Mouse (Mus musculus): ENCODE data around the gene Agap3.

The Agap3 gene

GRCm38 (mm10) chr5:24474723-24475261 is 22.8 kb downstream of the Agap3 start:
- no peak for DNase-seq (ENCODE audit: low spot score)

- no peak for DNase-seq (ENCODE audit: low spot score)
Measured at GRCm38 (mm10) chr5:24475476-24476241, 23.7 kb downstream of the Agap3 start.

- no peak for DNase-seq (ENCODE audit: low spot score)
Measured at GRCm38 (mm10) chr5:24477909-24478308, 25.9 kb downstream of the Agap3 start.

- no peak for DNase-seq (ENCODE audit: low spot score)
Measured at GRCm38 (mm10) chr5:24481647-24482046, 29.7 kb downstream of the Agap3 start.

- no peak for DNase-seq (ENCODE audit: low spot score)
Measured at GRCm38 (mm10) chr5:24482247-24483079, 30.5 kb downstream of the Agap3 start.

- DNase-seq (ENCODE audit: low spot score), result no peak
Measured at GRCm38 (mm10) chr5:24483326-24483725, 31.3 kb downstream of the Agap3 start.

- DNase-seq (ENCODE audit: low spot score), result no peak
Measured at GRCm38 (mm10) chr5:24484963-24485362, 33.0 kb downstream of the Agap3 start.

DNA sequence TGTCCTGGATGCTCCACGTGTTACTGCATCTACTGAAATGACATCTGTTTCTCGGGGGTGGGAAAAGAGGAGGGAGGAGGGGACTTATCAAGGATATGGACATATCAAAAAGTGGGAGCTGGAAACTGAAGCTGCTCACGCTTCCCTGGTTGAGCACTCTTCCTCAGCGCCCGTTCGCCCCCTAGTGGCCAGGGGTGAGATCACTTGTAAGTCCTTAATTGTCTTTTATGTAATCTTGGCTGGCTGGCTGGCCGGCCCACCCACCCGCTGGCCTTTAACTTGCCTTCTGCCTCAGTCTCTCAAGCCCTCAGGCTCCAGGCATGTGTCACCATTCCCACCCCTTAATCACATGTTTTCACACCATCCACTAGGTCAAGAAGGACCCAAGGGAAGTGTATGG is 34.1 kb downstream of the Agap3 start:
- peak; percentile 63 for DNase-seq (ENCODE audit: low spot score)

DNA sequence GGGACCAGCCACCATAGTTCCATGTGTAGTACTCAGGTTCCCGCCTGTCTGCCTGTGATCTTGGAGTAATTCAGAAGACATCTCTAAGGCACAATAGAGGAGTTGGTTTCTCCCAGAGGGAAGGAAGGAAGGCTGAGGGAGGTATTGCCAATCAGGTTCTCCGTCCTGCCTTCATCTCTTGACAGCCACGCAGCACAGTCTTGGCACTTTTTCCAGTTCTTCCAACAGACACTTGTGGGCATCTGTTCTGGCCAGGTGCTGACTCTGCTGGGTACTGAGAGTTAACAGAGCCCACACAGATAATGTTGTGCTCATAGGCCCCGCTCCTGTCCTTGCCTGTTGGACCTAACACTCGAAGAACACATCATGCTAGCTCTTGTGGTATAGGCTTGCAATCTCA is 34.8 kb downstream of the Agap3 start:
- DNase-seq (ENCODE audit: low spot score), result no peak

DNA sequence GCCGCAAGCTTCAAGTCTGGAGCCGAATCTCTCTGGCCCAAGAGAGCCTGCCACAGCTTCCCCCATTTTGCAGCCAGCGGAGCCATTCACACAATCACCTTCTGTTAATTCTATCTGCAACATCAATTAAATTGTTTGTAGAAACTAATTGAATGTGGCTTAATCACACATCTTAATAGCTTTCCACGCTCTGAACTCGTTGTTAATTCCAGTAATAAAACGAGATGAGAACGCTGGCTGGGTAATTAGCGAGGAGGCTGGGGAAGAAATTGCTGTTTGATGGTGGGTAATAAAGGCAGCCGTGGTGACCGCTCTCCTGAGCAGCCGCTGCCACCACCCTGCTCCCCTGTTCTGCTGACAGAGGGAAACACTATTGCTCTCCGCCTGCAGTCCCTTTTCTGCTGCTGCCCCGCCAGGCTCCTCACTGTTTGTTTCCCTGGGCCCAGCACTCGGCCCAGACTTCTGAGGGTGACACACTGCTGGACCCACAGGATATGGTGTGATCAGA is 38.5 kb downstream of the Agap3 start:
- DNase-seq (ENCODE audit: low spot score), result no peak

GRCm38 (mm10) chr5:24492546-24493285 is 40.7 kb downstream of the Agap3 start:
- no peak for DNase-seq (ENCODE audit: low spot score)

- no peak for DNase-seq (ENCODE audit: low spot score)
Measured at GRCm38 (mm10) chr5:24495019-24495418, 43.0 kb downstream of the Agap3 start.

GRCm38 (mm10) chr5:24496756-24497155 is 44.8 kb downstream of the Agap3 start:
- DNase-seq (ENCODE audit: low spot score), result no peak

- no peak for DNase-seq (ENCODE audit: low spot score)
Measured at GRCm38 (mm10) chr5:24497526-24497925, 45.5 kb downstream of the Agap3 start.

DNA sequence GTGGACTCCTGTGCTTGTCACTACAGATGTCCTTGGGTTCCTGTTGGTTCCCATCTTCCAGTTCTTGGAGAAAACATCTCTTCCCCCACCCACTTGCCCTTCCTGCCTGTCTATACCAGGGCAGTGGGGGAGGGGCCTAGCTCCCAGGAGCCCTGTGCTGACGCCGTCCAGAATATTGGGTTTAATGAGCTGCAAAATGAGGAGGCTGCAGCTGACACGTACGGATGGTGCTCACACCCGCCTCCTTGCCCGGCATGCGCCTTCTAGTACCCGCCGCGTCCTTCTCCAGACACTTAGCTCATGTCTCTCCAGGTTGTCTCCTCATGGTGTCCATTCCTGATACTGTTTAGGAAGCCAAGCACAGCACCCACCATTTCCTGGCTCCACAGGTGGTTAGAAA is 47.1 kb downstream of the Agap3 start:
- DNase-seq (ENCODE audit: low spot score), result no peak

DNA sequence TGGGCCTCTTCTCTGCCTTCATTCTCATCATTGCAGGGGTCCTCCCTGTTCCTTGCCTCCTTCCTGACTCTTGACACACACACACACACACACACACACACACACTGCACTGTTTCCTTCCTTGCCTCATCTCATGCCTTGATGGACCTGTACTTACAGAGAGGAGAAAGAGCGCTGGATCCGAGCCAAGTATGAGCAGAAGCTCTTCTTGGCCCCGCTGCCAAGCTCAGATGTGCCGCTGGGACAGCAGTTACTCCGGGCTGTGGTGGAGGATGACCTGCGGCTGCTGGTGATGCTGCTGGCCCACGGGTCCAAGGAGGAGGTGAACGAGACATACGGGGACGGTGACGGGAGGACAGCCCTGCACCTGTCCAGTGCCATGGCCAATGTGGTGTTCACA is 48.9 kb downstream of the Agap3 start:
- no peak for DNase-seq (ENCODE audit: low spot score)

DNA sequence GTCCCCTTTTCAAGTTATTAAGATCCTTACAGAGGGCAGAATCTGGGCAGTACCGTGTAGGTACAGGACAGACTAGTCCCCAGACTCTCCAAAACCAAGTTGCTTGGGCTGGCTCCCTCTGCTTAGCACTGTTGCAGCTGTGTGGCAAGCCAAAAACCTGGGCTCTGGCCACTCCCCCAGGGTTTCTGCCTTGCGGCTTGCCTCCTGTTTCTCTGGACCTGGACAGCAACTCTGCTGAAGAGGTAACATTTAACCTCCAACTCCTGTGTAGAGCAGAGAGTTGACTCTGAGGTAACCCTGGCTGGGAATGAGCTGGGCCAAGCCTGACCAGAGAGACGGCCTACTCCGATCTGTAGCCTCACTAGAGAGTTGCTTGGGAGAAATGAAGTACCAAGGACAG is 50.8 kb downstream of the Agap3 start:
- no peak for DNase-seq (ENCODE audit: low spot score)

DNA sequence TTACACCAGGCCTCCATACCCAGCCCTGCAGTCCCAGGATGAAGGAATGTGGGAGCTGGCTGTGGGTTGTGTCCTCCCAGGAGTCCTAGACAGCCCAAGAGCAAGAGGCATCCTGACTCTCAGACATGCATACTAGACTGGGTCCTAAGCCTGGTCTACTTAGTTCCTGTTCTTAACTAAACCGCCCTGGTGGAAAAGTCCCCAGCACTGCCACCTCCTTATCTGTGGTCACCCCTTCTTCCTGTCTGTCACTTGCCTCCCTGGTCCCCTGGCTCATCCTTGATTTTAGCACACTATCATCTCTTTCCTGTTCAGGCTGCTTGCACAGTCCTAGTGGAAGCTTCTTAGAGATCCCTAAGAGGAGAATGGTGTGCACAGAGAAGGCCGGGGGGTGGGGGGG is 53.5 kb downstream of the Agap3 start:
- no peak for DNase-seq (ENCODE audit: low spot score)

DNA sequence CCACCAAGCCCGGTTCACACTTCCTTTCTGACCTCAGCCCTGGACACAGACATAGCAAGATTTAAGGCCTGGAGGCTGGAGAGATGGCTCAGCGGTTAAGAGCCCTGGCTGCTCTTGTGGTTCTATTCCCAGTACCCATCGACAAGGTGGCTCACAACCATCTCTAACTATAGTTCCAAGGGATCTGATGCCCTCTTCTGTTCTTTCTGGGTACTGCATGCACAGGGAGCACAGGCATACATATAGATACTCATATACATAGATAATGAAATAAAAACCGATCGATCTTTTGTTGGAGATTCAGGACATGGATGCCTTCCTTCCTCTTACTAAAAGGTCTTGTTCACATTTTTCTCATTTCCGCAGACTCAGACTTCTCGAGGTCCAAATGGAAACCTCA is 56.4 kb downstream of the Agap3 start:
- DNase-seq (ENCODE audit: low spot score), result no peak

GRCm38 (mm10) chr5:24510635-24511034 is 58.7 kb downstream of the Agap3 start:
- DNase-seq (ENCODE audit: low spot score), result no peak

- DNase-seq (ENCODE audit: low spot score), result no peak
Measured at GRCm38 (mm10) chr5:24512271-24512670, 60.3 kb downstream of the Agap3 start.

DNA sequence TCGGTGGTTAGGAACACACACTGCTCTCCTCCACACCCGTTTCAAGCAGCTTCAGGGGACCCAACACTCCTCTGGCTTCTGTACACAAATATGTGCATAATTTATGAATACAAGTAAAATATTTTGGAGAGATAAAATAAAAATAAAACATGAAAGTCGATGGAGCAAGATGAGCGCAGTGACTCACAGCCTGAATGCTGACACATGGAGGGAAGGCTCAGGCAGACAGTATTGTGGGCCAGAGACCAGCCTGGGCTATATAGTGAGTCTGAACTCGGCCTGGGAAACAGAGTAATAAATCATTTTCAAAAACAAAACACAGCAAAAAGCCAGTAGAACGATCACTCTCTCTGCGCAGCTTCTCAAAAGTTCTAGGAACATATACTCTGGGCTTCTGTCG is 69.4 kb downstream of the Agap3 start:
- DNase-seq (ENCODE audit: low spot score), result no peak

Data from urinary bladder, postnatal 10 days (tissue).